Mouse (Mus musculus) bone marrow macrophage, adult 2 months (primary cell): ENCODE results near the gene Apbb1ip.

Experiments
- CTCF ChIP-seq: IDR thresholded peaks from 2 replicates; pipeline ENCODE4 v1.5.1; 2012; ENCODE audit warnings: low read depth, mild to moderate bottlenecking, low read length, moderate library complexity
- POLR2A ChIP-seq: IDR thresholded peaks from 2 replicates; pipeline ENCODE4 v1.6.1; 2012; ENCODE audit warnings: mild to moderate bottlenecking, low read depth, low read length, borderline replicate concordance

GRCm38 (mm10) chr2:22895282-22896273, 121.7 kb downstream of the Apbb1ip start, which contains the start of gene Pdss1:
- TF ChIP-seq CTCF (no peak), POLR2A (0 out of 2 replicates have a peak, but pooled peaks have one; percentile 37)
